Mouse (Mus musculus): ENCODE measurements at regions not wholly inside any gene's neighbourhood (a gene's known extent, or its start where the extent isn't known, plus 50 kb on each side); places are given as distances from the start of the nearest gene placed in this dataset.

DNA sequence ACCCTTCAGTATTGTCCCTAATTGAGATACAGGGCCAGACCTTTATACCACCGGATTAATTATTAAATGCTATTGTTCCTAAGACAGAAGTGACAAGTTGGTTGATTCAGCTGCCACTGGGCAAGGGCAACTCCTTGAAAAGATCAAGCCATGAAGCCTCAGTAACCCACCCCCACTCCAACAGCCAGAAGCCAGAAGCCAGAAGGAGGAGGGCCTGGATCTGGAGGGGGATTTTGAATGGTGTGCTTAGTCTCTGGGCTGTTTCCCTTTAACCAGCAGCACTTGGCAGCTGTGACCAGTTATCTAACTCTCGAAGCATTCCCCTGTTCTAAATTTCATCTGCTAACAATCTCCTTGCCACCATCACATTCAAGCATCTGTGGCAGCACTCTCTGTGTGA, 129.1 kb upstream of the Smarca2 start:
- 53% methylated on average over 2 of the region's 2 CpGs for WGBS
- DNase-seq (ENCODE audit: low spot score): no peak
- Histone ChIP-seq H3K9me3 (ENCODE audit: control insufficient read depth, low read length) (no peaks in the 10 kb centered on the region), H3K27me3 (ENCODE audit: control insufficient read depth, insufficient read depth, low read length) (no peaks in the 10 kb centered on the region; the same call in 1 of the 2 replicates), H3K9ac (ENCODE audit: low read length) (no peak overlapping the region), H3K36me3 (ENCODE audit: control insufficient read depth, insufficient read depth, low read length) (no peaks in the 10 kb centered on the region), H3K4me1 (replicated peaks; ENCODE audit: control insufficient read depth, insufficient read depth, low read length) (peaks cover 3% of the 10 kb centered on the region; the same call in 1 of the 2 replicates), H3K4me3 (ENCODE audit: low read depth, low read length) (no peak overlapping the region), H3K4me2 (ENCODE audit: low read depth, low read length, severe bottlenecking) (no peak overlapping the region), H3K27ac (ENCODE audit: low read depth, low read length) (no peak overlapping the region)
- no peak for ATAC-seq (replicated peaks; ENCODE audit: low FRiP score)

GRCm38 (mm10) chr19:26478055-26478737, 126.7 kb upstream of the Smarca2 start:
- Histone ChIP-seq H3K9ac (ENCODE audit: low read length) (no peak overlapping the region), H3K27me3 (ENCODE audit: control insufficient read depth, insufficient read depth, low read length) (no peaks in the 10 kb centered on the region; the same call in 1 of the 2 replicates), H3K9me3 (ENCODE audit: control insufficient read depth, low read length) (no peaks in the 10 kb centered on the region), H3K4me3 (ENCODE audit: low read depth, low read length) (no peak overlapping the region), H3K4me2 (ENCODE audit: low read depth, low read length, severe bottlenecking) (peak overlapping the region; percentile 21; the same call in 1 of the 2 replicates), H3K4me1 (replicated peaks; ENCODE audit: control insufficient read depth, insufficient read depth, low read length) (peaks cover 3% of the 10 kb centered on the region; the same call in 1 of the 2 replicates), H3K36me3 (ENCODE audit: control insufficient read depth, insufficient read depth, low read length) (no peaks in the 10 kb centered on the region), H3K27ac (ENCODE audit: low read depth, low read length) (no peak overlapping the region)
- DNase-seq (ENCODE audit: low spot score) (no peak), ATAC-seq (replicated peaks; ENCODE audit: low FRiP score) (no peak)
- 34% methylated on average over 16 of the region's 16 CpGs for WGBS

GRCm38 (mm10) chr19:26484322-26484721, 120.5 kb upstream of the Smarca2 start:
- 73% methylated on average over 3 of the region's 3 CpGs for WGBS
- ATAC-seq (replicated peaks; ENCODE audit: low FRiP score): no peak
- no peak overlapping the region for H3K4me2 ChIP-seq (ENCODE audit: low read depth, low read length, severe bottlenecking)
- DNase-seq (ENCODE audit: low spot score): no peak
- H3K36me3 ChIP-seq (ENCODE audit: control insufficient read depth, insufficient read depth, low read length): no peaks in the 10 kb centered on the region
- H3K27me3 ChIP-seq (ENCODE audit: control insufficient read depth, insufficient read depth, low read length): no peaks in the 10 kb centered on the region; the same call in 1 of the 2 replicates
- no peaks in the 10 kb centered on the region for H3K4me1 ChIP-seq (replicated peaks; ENCODE audit: control insufficient read depth, insufficient read depth, low read length)
- H3K4me3 ChIP-seq (ENCODE audit: low read depth, low read length): no peak overlapping the region
- H3K9ac ChIP-seq (ENCODE audit: low read length): no peak overlapping the region
- no peaks in the 10 kb centered on the region for H3K9me3 ChIP-seq (ENCODE audit: control insufficient read depth, low read length)
- H3K27ac ChIP-seq (ENCODE audit: low read depth, low read length): no peak overlapping the region

- H3K36me3 ChIP-seq (ENCODE audit: control insufficient read depth, insufficient read depth, low read length): no peaks in the 10 kb centered on the region
- DNase-seq (ENCODE audit: low spot score) (no peak), ATAC-seq (replicated peaks; ENCODE audit: low FRiP score) (no peak)
- WGBS: 67% methylated on average over 2 of the region's 2 CpGs
- H3K9me3 ChIP-seq (ENCODE audit: control insufficient read depth, low read length): no peaks in the 10 kb centered on the region
- H3K4me1 ChIP-seq (replicated peaks; ENCODE audit: control insufficient read depth, insufficient read depth, low read length): no peaks in the 10 kb centered on the region
- H3K4me2 ChIP-seq (ENCODE audit: low read depth, low read length, severe bottlenecking): no peak overlapping the region
- H3K27me3 ChIP-seq (ENCODE audit: control insufficient read depth, insufficient read depth, low read length): no peaks in the 10 kb centered on the region
- H3K9ac ChIP-seq (ENCODE audit: low read length): no peak overlapping the region
- no peak overlapping the region for H3K4me3 ChIP-seq (ENCODE audit: low read depth, low read length)
- no peak overlapping the region for H3K27ac ChIP-seq (ENCODE audit: low read depth, low read length)
These were observed 112.0 kb upstream of the Smarca2 start for GRCm38 (mm10) chr19:26492806-26493205.

DNA sequence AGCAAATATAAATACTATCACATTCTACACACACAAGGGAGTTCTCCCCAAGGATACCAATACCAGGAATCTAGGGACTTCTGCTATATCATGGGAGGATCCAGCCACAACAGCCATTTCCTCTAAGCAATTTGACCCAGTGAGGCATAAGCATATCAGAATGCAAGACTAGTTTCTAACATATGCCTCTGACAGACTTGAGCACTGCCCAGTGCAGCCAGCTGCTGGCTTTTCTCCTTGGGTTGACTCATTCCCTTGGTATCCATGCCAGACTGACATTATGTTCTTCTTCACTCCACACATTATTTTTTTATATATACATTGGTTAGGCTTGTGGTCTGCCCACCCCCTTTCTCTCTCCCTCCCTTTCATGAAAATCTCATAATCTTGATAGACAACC, 103.8 kb upstream of the Smarca2 start:
- ATAC-seq (replicated peaks; ENCODE audit: low FRiP score): no peak
- DNase-seq (ENCODE audit: low spot score): no peak
- Histone ChIP-seq H3K9ac (ENCODE audit: low read length) (no peak overlapping the region), H3K9me3 (ENCODE audit: control insufficient read depth, low read length) (no peaks in the 10 kb centered on the region), H3K4me3 (ENCODE audit: low read depth, low read length) (no peak overlapping the region), H3K4me2 (ENCODE audit: low read depth, low read length, severe bottlenecking) (no peak overlapping the region), H3K36me3 (ENCODE audit: control insufficient read depth, insufficient read depth, low read length) (no peaks in the 10 kb centered on the region), H3K4me1 (replicated peaks; ENCODE audit: control insufficient read depth, insufficient read depth, low read length) (no peaks in the 10 kb centered on the region), H3K27ac (ENCODE audit: low read depth, low read length) (no peak overlapping the region), H3K27me3 (ENCODE audit: control insufficient read depth, insufficient read depth, low read length) (no peaks in the 10 kb centered on the region)

GRCm38 (mm10) chr19:26504027-26504426, 100.8 kb upstream of the Smarca2 start:
- H3K9me3 ChIP-seq (ENCODE audit: control insufficient read depth, low read length): no peaks in the 10 kb centered on the region
- whole genome bisulfite sequencing: 95% methylated on average over 2 of the region's 2 CpGs
- DNase-seq (ENCODE audit: low spot score): no peak
- H3K4me1 ChIP-seq (replicated peaks; ENCODE audit: control insufficient read depth, insufficient read depth, low read length): no peaks in the 10 kb centered on the region
- no peak overlapping the region for H3K4me2 ChIP-seq (ENCODE audit: low read depth, low read length, severe bottlenecking)
- no peak for ATAC-seq (replicated peaks; ENCODE audit: low FRiP score)
- no peak overlapping the region for H3K4me3 ChIP-seq (ENCODE audit: low read depth, low read length)
- no peaks in the 10 kb centered on the region for H3K27me3 ChIP-seq (ENCODE audit: control insufficient read depth, insufficient read depth, low read length)
- no peaks in the 10 kb centered on the region for H3K36me3 ChIP-seq (ENCODE audit: control insufficient read depth, insufficient read depth, low read length)
- no peak overlapping the region for H3K27ac ChIP-seq (ENCODE audit: low read depth, low read length)
- H3K9ac ChIP-seq (ENCODE audit: low read length): no peak overlapping the region

GRCm38 (mm10) chr19:26506802-26507201, 98.0 kb upstream of the Smarca2 start:
- DNase-seq (ENCODE audit: low spot score) (no peak), ATAC-seq (replicated peaks; ENCODE audit: low FRiP score) (no peak)
- H3K36me3 ChIP-seq (ENCODE audit: control insufficient read depth, insufficient read depth, low read length): no peaks in the 10 kb centered on the region
- H3K4me2 ChIP-seq (ENCODE audit: low read depth, low read length, severe bottlenecking): no peak overlapping the region
- H3K27ac ChIP-seq (ENCODE audit: low read depth, low read length): no peak overlapping the region
- peaks cover 7% of the 10 kb centered on the region; the same call in 1 of the 2 replicates for H3K4me1 ChIP-seq (replicated peaks; ENCODE audit: control insufficient read depth, insufficient read depth, low read length)
- H3K4me3 ChIP-seq (ENCODE audit: low read depth, low read length): no peak overlapping the region
- no peak overlapping the region for H3K9ac ChIP-seq (ENCODE audit: low read length)
- no peaks in the 10 kb centered on the region for H3K9me3 ChIP-seq (ENCODE audit: control insufficient read depth, low read length)
- no peaks in the 10 kb centered on the region for H3K27me3 ChIP-seq (ENCODE audit: control insufficient read depth, insufficient read depth, low read length)
- WGBS: 74% methylated on average over 1 of the region's 1 CpGs

DNA sequence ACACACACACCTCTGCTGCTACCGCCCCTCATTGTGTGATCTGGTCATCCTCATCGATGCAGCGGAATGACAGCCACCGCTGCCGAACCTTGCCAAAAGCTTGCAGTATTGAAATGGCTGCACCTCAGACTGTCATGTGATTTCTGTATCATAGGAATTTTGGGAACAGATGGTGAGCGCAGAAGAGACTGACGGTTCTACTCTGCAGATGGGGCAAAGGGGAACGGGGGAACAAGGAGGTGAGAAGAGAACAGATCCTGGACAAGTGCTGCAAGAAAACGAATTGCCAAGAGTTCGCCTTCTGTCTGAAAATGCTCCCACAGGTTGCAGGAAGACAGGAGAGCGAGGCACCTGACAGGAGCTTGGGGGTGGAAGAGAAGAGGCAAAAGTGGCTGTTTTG, 96.9 kb upstream of the Smarca2 start:
- ATAC-seq (replicated peaks; ENCODE audit: low FRiP score) (no peak), DNase-seq (ENCODE audit: low spot score) (no peak)
- H3K36me3 ChIP-seq (ENCODE audit: control insufficient read depth, insufficient read depth, low read length): no peaks in the 10 kb centered on the region
- H3K9me3 ChIP-seq (ENCODE audit: control insufficient read depth, low read length): no peaks in the 10 kb centered on the region
- no peak overlapping the region for H3K4me2 ChIP-seq (ENCODE audit: low read depth, low read length, severe bottlenecking)
- peaks cover 8% of the 10 kb centered on the region; the same call in 1 of the 2 replicates for H3K4me1 ChIP-seq (replicated peaks; ENCODE audit: control insufficient read depth, insufficient read depth, low read length)
- H3K9ac ChIP-seq (ENCODE audit: low read length): no peak overlapping the region
- no peak overlapping the region for H3K27ac ChIP-seq (ENCODE audit: low read depth, low read length)
- H3K27me3 ChIP-seq (ENCODE audit: control insufficient read depth, insufficient read depth, low read length): no peaks in the 10 kb centered on the region
- 82% methylated on average over 11 of the region's 11 CpGs for WGBS
- no peak overlapping the region for H3K4me3 ChIP-seq (ENCODE audit: low read depth, low read length)

GRCm38 (mm10) chr19:26508616-26509015, 96.2 kb upstream of the Smarca2 start:
- DNase-seq (ENCODE audit: low spot score): no peak
- no peak overlapping the region for H3K27ac ChIP-seq (ENCODE audit: low read depth, low read length)
- H3K4me1 ChIP-seq (replicated peaks; ENCODE audit: control insufficient read depth, insufficient read depth, low read length): peaks cover 8% of the 10 kb centered on the region; the same call in 1 of the 2 replicates
- H3K9ac ChIP-seq (ENCODE audit: low read length): no peak overlapping the region
- ATAC-seq (replicated peaks; ENCODE audit: low FRiP score): no peak
- H3K9me3 ChIP-seq (ENCODE audit: control insufficient read depth, low read length): no peaks in the 10 kb centered on the region
- H3K36me3 ChIP-seq (ENCODE audit: control insufficient read depth, insufficient read depth, low read length): no peaks in the 10 kb centered on the region
- H3K4me2 ChIP-seq (ENCODE audit: low read depth, low read length, severe bottlenecking): no peak overlapping the region
- WGBS: 67% methylated on average over 7 of the region's 7 CpGs
- no peak overlapping the region for H3K4me3 ChIP-seq (ENCODE audit: low read depth, low read length)
- no peaks in the 10 kb centered on the region for H3K27me3 ChIP-seq (ENCODE audit: control insufficient read depth, insufficient read depth, low read length)

Data from forebrain, embryonic 11.5 days (tissue).